Mouse (Mus musculus): ENCODE measurements at regions not wholly inside any gene's neighbourhood (a gene's known extent, or its start where the extent isn't known, plus 50 kb on each side); places are given as distances from the start of the nearest gene placed in this dataset.

DNA sequence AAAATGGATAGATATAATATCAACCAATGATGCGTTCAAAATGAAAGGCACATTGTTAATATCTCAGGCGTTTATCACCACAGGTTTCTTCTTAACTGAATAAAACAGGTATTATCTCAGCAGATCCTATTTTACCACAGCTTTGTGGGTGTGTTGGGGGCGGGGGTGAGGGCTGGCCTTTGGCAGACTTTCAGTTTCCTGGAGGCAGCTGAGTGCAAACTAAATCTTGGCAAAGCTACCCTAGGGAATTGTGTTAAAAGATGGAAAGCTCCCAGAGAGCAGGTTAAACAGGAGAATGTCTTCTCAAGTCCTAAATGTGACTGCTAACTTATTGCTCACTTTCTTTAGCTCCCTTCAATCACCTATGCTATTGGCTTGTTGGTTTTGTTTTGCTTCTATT is 223.8 kb downstream of the Kdm4c start:
- no peak for DNase-seq (ENCODE audit: low read depth, low spot score)

DNA sequence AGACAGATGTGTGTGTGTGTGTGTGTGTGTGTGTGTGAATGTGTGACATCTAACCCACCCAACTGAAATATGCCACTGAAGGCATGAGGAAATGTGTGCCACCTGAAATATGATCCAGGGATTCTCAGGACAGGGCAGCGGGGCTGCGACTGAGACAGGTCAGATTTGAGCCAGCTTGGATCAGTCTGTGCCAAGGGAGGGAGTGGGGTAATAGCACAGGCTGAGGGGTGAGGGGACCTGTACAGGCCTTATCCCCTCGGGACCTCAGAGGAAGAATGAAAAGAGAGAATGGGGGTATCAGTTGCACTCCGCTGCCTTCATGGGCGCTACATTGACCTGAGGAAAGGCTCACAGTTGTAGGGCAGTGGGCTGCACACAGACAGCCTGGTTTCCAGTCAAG is 270.2 kb downstream of the Kdm4c start:
- no peak for DNase-seq (ENCODE audit: low read depth, low spot score)

DNA sequence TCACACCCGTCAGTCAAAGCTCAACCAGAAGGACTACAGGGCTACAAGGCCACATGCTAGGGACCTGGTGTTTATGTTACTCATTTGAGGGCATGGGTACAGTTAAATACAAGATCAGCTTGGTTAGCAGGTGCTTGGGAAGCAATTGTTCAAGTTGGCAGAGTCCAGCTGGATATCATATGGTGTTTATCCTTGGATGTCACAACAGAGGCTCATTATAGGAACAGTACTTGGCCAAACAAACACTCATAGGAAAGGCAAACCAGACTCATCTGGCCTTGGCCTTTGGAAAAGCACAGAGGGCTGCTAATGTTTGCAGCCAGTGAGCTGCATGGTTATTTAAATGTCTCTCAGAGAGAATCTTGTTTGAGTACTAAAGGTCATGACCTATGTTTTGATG is 311.6 kb downstream of the Kdm4c start:
- peak; percentile 17 for DNase-seq (ENCODE audit: low read depth, low spot score)

DNA sequence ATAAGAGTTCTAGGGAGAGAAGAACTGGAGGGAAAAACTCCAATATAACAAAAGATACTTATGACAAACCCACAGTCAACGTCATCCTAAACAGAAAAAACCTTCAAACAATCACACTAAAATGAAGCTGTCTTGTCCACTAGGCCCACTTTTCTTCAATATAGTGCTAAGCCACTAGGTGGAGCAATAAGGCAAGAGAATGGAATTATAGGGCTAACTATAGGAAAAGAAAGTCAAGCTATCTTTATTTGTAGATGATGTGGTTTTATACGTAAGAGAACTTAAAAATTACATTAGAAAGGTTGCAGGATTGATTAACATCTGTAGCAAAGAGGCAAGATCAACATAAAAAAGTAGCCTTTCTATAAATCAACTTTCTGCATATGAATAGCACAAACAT is 321.3 kb downstream of the Kdm4c start:
- peak; percentile 40 for DNase-seq (ENCODE audit: low read depth, low spot score)

DNA sequence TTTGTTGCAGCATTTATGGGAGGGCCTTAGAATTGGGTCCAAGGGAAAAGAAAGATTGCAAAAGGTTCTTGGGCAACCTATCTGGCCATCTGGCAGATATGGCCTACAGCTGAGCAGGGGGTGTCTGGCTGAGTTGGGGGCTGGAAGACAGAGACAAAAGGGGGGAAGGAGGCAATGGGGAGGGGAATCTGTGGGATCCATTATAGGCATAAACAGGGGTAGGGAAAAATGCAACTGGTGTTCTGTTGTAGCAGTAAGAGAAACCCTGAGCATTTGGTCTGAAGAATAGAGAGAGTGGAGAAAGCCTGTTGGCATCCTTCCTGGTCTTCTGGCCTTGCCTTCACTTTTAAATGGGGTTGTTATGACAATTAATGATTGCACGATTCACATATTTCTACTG is 344.1 kb downstream of the Kdm4c start:
- DNase-seq (ENCODE audit: low read depth, low spot score) = no peak

DNA sequence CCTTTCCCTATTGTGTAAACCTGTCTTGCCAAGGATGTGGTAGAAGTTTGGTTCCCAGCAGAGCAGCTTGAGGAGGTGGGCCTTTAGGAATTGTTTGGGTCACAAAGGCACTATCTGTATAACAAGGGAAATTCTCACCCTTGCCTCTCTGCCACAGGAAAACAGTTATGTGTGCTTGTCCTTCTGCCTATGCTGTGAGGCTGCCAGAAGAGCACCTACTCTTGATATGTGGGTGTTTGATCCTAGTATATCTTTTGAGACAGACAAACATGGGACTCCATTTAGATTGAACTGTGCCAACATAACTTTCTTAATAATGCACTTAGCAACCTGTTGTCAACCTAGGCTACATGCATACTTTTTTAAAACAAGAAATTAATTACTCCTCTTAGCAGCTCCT is 344.8 kb downstream of the Kdm4c start:
- no peak for DNase-seq (ENCODE audit: low read depth, low spot score)

DNA sequence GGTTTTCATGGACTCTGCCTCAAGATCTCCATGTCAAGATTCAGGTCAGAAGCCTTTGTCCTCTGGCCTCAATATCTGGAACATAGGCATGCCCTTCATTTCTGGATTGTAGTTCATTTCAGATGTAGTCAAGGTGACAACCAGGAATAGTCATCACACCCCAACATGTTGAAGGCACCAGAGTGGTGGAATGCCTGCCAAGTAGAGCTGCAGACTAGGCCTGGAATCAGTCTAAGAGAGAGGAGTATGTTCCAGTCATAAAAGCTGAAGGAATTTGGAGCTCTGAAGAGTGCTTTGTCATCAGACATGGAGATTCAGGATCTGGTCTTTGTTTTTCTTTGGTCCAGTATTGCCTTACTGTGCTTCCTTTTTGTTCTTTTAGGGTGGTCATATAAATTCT is 346.5 kb downstream of the Kdm4c start:
- no peak for DNase-seq (ENCODE audit: low read depth, low spot score)

DNA sequence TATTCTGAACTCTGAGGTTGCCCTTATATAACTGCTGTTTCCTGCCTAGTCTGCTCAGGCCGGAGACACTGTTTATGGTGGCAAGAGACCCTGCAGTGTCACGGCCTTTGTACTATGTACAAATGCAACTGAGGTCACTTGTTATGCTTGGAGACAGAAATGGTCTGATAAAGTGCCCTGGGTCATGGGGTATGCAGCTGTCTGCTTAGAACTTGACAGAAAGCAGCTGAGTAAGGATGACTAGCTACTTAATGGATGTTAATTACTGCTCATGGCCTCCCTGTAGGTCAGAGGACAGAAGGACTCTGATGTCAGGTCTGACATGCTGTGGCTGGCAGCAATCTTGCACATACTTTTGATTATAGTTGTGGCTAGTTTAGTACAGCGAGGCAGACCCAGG is 370.7 kb downstream of the Kdm4c start:
- no peak for DNase-seq (ENCODE audit: low read depth, low spot score)
